Mouse (Mus musculus): Measurements from ENCODE around the gene Rab6b. TPM values are rescaled to one million over a fixed set of nuclear protein-coding genes. Genes with fewer than 3 reads are reported as not detected.

Rab6b gene
- polyA plus RNA-seq, 1 experiment from 2014 or later, result 5.7 TPM

DNA sequence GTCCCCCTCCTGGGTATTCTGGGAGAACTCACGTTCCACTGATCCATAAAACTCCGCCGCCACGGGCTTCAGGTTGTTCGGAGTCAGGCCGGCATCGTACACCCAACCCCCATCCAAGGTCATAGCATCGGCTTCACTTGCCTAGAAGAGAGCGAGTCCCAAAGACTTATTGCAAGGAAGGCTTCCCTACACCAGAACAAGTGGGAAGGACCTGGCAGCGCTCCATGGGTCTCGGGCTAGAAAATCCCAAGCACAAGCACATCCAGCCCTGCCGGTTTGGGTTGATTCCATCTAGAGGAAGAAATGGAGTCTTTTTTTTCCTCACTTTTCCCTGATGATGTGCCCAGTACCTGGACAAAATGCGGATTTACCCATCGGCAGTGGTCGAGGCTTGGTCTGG lies 115.2 kb downstream of the Rab6b start:
- ATAC-seq, result no peak

DNA sequence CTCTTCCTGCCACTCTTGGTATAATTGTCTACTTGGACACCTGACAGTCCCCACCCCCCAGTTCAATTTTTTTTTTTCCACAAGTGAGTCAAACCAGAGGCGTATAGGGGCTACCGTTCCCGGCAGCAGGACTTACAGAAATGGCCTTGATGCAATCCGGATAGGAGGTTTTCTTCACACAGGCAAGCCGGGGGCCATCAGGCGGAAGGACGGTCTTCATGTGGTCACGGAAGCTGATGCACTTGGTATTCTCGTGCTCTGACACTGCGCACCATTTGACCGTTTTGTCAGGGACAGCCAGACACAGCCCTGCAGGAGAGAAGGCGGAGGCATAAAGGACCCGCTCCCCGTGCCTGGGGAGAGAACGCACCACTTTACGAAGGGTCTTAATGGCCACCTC lies 116.2 kb downstream of the Rab6b start:
- no peak overlapping the region for H3K4me3 ChIP-seq (replicated peaks)
- no peak overlapping the region for H3K9ac ChIP-seq
- ATAC-seq, result no peak
- no peaks in the 10 kb centered on the region for H3K36me3 ChIP-seq
- H3K4me2 ChIP-seq (replicated peaks), result no peak overlapping the region
- no peak overlapping the region for H3K27ac ChIP-seq
- H3K27me3 ChIP-seq (replicated peaks), result no peaks in the 10 kb centered on the region
- 89% methylated on average over 16 of the region's 16 CpGs for WGBS
- H3K9me3 ChIP-seq, result no peaks in the 10 kb centered on the region
- H3K4me1 ChIP-seq (replicated peaks), result 0 out of 2 replicates have a peak, but pooled peaks cover 3% of the 10 kb centered on the region

More for the DNA sequence above, 115.2 kb downstream of the Rab6b start:
- Histone ChIP-seq H3K9me3 (no peaks in the 10 kb centered on the region), H3K27me3 (replicated peaks) (no peaks in the 10 kb centered on the region), H3K36me3 (no peaks in the 10 kb centered on the region), H3K9ac (no peak overlapping the region), H3K27ac (no peak overlapping the region), H3K4me2 (replicated peaks) (no peak overlapping the region), H3K4me1 (replicated peaks) (0 out of 2 replicates have a peak, but pooled peaks cover 3% of the 10 kb centered on the region), H3K4me3 (replicated peaks) (no peak overlapping the region)
- WGBS, result 91% methylated on average over 15 of the region's 15 CpGs

DNA sequence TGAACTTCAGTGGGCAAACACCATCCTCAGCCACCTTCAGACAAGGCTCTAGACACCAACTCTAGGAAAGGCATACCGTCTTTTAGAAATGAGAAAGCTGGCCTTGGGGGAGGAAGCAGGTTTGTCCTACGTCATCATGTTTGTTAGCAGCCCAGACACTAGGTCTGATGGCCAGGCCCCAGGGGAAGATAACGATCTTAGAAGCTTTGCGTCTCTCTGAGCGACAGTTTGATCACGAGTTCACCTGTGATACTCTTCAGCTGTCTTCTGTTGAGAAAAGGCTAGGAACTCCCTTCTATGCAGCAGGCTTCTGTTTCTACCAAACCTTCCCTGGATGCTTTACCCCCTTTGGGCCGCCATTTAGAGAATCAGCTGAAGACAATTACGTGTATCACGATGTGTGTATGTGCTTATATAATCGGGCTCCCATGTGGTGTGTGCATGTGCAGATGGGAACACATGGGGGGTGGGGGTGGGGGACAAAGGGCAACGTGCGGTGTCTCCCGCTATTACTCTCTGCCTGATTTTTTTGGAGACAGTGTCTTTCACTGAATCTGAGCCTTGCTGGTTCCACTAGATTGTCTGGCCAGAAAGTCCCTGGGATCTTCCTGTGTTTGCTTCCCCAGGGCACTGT lies 116.9 kb downstream of the Rab6b start:
- Histone ChIP-seq H3K36me3 (no peaks in the 10 kb centered on the region), H3K27me3 (replicated peaks) (no peaks in the 10 kb centered on the region), H3K4me2 (replicated peaks) (no peak overlapping the region), H3K27ac (no peak overlapping the region), H3K9ac (no peak overlapping the region), H3K4me3 (replicated peaks) (no peak overlapping the region), H3K4me1 (replicated peaks) (0 out of 2 replicates have a peak, but pooled peaks cover 3% of the 10 kb centered on the region), H3K9me3 (no peaks in the 10 kb centered on the region)
- WGBS, result 75% methylated on average over 13 of the region's 13 CpGs
- ATAC-seq, result no peak

DNA sequence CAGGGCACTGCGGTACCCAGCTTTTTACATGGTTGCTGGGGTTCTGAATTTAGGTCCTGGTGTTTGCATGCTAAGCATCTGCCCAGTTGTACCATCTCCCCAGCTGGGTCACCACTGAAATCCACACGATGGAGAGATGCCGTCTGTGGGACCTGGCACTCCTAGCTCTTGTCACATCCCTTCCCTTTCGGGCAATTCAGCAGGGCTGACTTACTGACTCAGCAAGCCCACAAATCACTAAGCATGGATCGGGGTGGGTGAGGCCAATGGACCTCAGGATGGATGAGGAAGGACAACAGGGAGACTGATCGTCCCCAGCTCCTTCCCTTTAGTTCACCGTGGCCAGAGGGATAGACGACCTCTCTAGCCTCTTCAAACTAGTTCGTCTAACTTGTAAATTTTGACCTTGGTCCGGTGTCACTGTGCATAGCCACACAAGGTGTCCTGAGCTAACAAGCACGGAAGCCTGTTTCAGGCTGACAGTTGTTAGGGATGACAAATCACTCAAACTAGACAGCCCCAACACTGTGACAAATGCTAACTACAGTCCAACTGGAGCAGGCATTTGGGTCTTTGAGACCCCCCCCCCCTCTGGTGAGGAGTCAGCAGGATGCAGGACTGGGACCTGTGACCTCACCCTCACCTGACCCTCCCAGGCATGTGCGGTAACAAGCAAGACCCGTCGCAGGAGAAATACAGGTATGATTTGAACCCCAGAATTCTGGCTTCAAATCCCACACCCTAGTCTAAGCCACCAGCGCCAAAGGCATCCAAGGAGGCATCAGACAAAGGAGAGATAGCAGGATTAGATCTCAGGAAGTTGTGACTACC lies 117.7 kb downstream of the Rab6b start:
- 71% methylated on average over 15 of the region's 15 CpGs for WGBS
- ATAC-seq, result no peak
- peak overlapping the region; percentile 31 for H3K4me3 ChIP-seq (replicated peaks)
- H3K9me3 ChIP-seq, result no peaks in the 10 kb centered on the region
- H3K9ac ChIP-seq, result no peak overlapping the region
- H3K4me1 ChIP-seq (replicated peaks), result 0 out of 2 replicates have a peak, but pooled peaks cover 3% of the 10 kb centered on the region
- H3K4me2 ChIP-seq (replicated peaks), result peak overlapping the region; percentile 56
- no peak overlapping the region for H3K27ac ChIP-seq
- H3K27me3 ChIP-seq (replicated peaks), result no peaks in the 10 kb centered on the region
- no peaks in the 10 kb centered on the region for H3K36me3 ChIP-seq

DNA sequence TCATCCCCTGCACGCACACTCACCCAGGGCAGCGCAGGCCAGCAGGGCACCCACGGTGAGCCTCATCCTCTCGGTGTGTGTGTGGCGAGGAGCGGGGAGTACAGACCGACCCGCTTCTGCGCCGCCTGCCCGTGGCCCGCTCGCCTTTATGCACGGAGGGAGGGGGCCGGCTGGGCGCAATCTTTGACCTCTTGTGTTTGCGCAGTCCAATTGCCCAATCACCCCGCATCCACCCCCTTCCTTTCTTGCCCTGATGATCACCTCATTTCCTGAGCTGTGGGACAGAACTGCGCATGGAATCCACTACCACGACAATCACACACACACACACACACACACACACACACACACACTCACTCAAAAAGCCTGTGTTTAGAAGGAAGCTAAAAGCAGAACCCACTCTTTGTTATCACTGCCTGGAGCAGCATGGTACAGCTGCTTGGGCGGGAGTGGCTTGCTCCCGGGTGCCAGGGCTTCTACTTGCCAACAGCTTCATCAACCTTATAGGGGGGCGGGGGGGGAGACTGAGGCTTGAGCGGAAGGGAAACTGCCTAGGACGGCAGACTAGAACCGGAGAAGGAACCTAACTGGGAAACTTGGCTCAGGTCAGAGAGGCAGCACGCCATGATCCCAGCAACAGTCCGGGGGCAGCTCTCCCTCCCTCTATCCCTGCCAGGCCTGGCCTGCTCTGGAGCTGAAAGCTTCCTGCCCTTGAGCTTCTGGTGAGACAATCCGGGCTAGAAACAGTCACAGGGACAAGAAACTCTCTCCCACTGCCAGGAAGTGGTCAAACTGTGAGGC lies 118.8 kb downstream of the Rab6b start, which contains the start of the genes Gm20425 and Trf:
Gene Gm20425 (minus strand): TSS at position 157 of the 801 bp plus-strand sequence.
Gene Trf (minus strand): TSS at position 294 of the 801 bp plus-strand sequence.
- Histone ChIP-seq H3K9ac (peak within 1 kb of the TSS; percentile 6; the same call in 1 of the 2 replicates), H3K4me2 (replicated peaks) (peak within 1 kb of the TSS; percentile 56), H3K9me3 (no peaks in the 10 kb centered on the region), H3K4me1 (replicated peaks) (0 out of 2 replicates have a peak, but pooled peaks cover 7% of the 10 kb centered on the region), H3K36me3 (no peaks in the 10 kb centered on the region), H3K27me3 (replicated peaks) (no peaks in the 10 kb centered on the region), H3K4me3 (replicated peaks) (peak within 1 kb of the TSS; percentile 31), H3K27ac (peak within 1 kb of the TSS; percentile 15)
- ATAC-seq, result peak; percentile 83
- WGBS, result 45% methylated on average over 27 of the region's 29 CpGs

DNA sequence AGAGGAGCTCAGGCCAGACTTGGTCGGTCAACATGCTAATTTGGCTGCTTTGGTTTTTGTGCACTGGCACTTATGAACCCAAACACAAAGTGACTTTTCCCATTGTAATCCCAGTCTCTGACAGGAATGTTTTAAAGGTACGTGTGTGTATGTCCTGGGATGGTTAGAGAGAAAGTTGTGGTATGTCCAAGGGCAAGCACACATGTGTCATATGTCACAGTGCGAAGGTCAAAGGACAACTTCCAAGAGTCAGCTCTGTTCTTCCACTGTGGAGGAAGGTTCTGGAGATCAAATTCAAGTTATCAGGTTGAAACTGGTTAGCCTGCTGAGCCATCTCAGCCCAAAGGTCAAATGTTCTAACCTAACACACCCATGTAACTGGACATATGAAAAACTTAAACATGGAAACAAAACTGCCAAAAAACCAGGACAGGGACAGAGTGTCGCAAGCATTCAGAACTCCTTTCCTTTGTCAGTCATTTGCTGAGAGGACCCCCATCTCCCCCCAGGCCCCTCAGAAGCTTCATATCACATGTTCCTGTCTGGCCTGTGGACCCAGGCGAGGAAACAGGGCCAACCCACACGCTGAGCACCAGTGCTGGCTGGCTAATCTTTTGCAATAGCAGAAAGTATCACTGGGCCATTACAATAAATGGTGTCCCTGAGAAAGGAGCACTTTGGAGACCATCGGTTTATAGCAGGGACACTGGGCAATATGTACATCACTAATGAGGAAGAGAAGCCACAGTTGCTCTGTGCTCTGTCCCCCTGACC lies 120.8 kb downstream of the Rab6b start:
- H3K9me3 ChIP-seq, result no peaks in the 10 kb centered on the region
- no peaks in the 10 kb centered on the region for H3K27me3 ChIP-seq (replicated peaks)
- no peak overlapping the region for H3K27ac ChIP-seq
- no peak for ATAC-seq
- no peak overlapping the region for H3K9ac ChIP-seq
- 86% methylated on average over 7 of the region's 7 CpGs for WGBS
- H3K4me1 ChIP-seq (replicated peaks), result 0 out of 2 replicates have a peak, but pooled peaks cover 7% of the 10 kb centered on the region
- H3K4me2 ChIP-seq (replicated peaks), result no peak overlapping the region
- H3K4me3 ChIP-seq (replicated peaks), result no peak overlapping the region
- no peaks in the 10 kb centered on the region for H3K36me3 ChIP-seq

DNA sequence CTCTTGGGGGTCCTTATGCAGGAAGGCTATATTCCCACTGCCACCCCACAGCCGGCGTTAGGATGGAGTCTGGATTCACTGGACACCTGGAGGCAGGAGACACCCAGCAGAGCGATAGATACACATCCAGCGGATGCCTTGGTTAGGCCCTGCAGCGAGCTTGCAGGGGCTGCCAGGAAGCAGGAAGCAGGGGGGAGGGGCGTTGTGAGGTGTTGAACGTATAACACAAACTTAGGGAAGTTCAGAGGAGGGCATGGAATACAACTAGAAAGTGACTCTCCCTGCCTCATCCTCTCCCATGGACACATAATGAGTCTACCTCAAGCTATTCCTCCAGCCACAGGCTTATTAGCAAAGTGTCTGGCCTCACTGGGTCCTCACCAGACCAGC lies 121.4 kb downstream of the Rab6b start:
- no peak for ATAC-seq
- Histone ChIP-seq H3K4me3 (replicated peaks) (no peak overlapping the region), H3K4me1 (replicated peaks) (0 out of 2 replicates have a peak, but pooled peaks cover 7% of the 10 kb centered on the region), H3K36me3 (no peaks in the 10 kb centered on the region), H3K9ac (no peak overlapping the region), H3K27ac (no peak overlapping the region), H3K9me3 (no peaks in the 10 kb centered on the region), H3K27me3 (replicated peaks) (no peaks in the 10 kb centered on the region), H3K4me2 (replicated peaks) (no peak overlapping the region)
- 50% methylated on average over 7 of the region's 7 CpGs for WGBS

DNA sequence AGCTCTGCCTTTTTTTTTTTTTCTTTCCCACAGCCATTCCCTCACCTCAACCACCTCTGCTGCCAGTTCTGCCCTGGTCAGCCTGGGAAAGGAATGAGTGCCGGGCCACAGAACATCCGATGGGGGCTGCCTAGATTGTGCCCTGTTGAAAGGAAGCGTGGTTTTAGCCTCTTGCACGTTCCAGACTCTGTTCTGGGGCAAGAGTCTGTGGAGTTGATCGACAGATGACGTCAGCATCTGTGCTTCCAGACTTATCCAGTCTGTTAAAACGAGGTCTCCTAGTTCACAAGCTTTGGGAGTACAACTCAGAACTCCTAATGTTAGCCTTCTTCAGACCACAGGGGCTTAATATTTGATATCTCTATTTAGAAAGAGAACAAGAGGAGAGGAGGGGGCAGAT lies 122.5 kb downstream of the Rab6b start:
- no peak for ATAC-seq

DNA sequence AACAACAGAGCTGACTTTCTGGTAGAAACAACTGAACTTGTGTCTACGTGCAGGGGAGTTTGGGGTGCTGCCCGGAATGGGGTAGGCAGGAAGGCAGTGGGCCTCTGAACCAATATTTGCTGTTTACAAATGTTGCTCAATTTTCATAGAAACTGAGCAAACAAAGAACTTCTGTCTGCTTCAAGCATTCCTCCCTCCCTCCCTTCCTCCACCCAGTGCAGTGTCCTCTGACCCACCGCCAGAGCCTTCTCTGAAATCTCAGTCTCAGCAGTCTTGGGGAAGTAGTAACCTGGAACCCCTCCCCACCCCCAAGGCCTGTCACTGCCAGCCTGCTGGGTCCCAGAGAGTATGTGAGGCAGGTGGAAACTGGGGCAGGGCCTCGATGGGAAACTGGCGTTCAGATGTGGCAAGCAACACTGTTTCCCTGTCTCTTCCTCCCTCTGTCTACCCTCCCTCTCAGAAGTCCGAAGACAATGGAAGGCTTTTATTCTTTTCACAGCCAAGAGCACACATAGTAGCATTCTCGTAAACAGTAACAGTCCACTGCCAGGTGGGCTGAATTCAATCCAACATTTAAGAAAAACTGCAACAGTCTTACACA lies 123.1 kb downstream of the Rab6b start:
- Histone ChIP-seq H3K9me3 (no peaks in the 10 kb centered on the region), H3K36me3 (no peaks in the 10 kb centered on the region), H3K4me3 (replicated peaks) (no peak overlapping the region), H3K4me1 (replicated peaks) (0 out of 2 replicates have a peak, but pooled peaks cover 7% of the 10 kb centered on the region), H3K4me2 (replicated peaks) (no peak overlapping the region), H3K27ac (0 out of 2 replicates have a peak overlapping the region, but pooled peaks have one; percentile 17), H3K9ac (no peak overlapping the region), H3K27me3 (replicated peaks) (no peaks in the 10 kb centered on the region)
- WGBS, result 55% methylated on average over 7 of the region's 7 CpGs
- ATAC-seq, result peak; percentile 54

More for the DNA sequence above, 122.5 kb downstream of the Rab6b start:
- H3K4me2 ChIP-seq (replicated peaks), result no peak overlapping the region
- no peaks in the 10 kb centered on the region for H3K9me3 ChIP-seq
- H3K27ac ChIP-seq, result 0 out of 2 replicates have a peak overlapping the region, but pooled peaks have one; percentile 17
- no peaks in the 10 kb centered on the region for H3K36me3 ChIP-seq
- no peak overlapping the region for H3K4me3 ChIP-seq (replicated peaks)
- WGBS, result 71% methylated on average over 7 of the region's 7 CpGs
- H3K9ac ChIP-seq, result no peak overlapping the region
- H3K4me1 ChIP-seq (replicated peaks), result 0 out of 2 replicates have a peak, but pooled peaks cover 7% of the 10 kb centered on the region
- no peaks in the 10 kb centered on the region for H3K27me3 ChIP-seq (replicated peaks)

Data from intestine, embryonic 15.5 days (tissue).